ENCODE assay signal across 24 mouse cellular contexts in the genomic region with DNA sequence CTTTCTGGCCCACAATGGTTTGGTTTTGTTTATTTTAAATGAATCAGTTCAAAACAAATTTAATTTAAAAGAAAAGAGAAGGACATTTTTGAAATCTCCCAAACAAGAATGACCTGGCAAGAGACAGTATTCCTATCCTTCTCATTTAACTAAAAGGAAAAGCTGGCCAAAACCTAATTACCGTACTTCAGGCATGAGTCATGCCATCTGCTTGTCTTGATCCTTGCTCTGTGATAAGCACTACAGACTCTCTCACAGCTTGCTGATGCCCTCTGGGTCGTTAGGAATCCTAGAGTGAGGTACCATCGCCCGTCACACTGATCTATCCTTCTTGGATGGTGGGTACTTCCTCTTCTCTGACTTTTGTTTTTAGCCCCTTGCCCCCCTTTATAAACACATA. TPM values are rescaled to one million over a fixed set of nuclear protein-coding genes. Genes with fewer than 3 reads are reported as not detected.
DNase-seq lines count a peak whose midpoint lies in the region; ATAC-seq and TF ChIP-seq lines count a peak whose summit lies in the region.
"Had no signal": no experiment of that assay in that cellular context is flagged by ENCODE, and none has a peak within 500 bp of the region (broad histone marks: within the 10 kb centered on the region; RNA-seq: fewer than 3 reads in every experiment).

No protein-coding gene starts in this region.

- no peaks in the 10 kb centered on the region for H3K36me3 ChIP-seq in midbrain, postnatal 0 days (ENCODE audit: insufficient read depth, low read length)
- no peaks in the 10 kb centered on the region for H3K36me3 ChIP-seq in midbrain, embryonic 14.5 days (ENCODE audit: control insufficient read depth, insufficient read depth, low read length)
- no peaks in the 10 kb centered on the region for H3K36me3 ChIP-seq in small intestine, adult 2 months (ENCODE audit: control insufficient read depth, insufficient read depth, low read length)
- H3K36me3 ChIP-seq: forebrain, embryonic 15.5 days; G1E; heart, embryonic 15.5 days; liver, embryonic 13.5 days; lung, embryonic 15.5 days; midbrain, embryonic 15.5 days had no signal

- peak; percentile 51 for DNase-seq in midbrain, postnatal 0 days (ENCODE audit: low spot score)
- no peak for DNase-seq in midbrain, embryonic 14.5 days
- peak; percentile 86 for DNase-seq in brain, adult 2 months (ENCODE audit: low read depth, low spot score)
- DNase-seq in cerebellum, adult 9-11 months, result peak; percentile 49
- no peak for DNase-seq in spleen, adult 12 weeks (ENCODE audit: low spot score)
- DNase-seq in kidney, postnatal 4 days, result no peak
- no peak for DNase-seq in heart, postnatal 10 days
- DNase-seq: adrenal gland, postnatal 14 days; gastrocnemius, adult 2 months; kidney, adult 11 months; kidney, postnatal 10 days; liver, embryonic 13.5 days had no signal

- no peak for TF ChIP-seq CTCF in midbrain, postnatal 0 days (IDR thresholded peaks at IDR 0.05)
- TF ChIP-seq CTCF in small intestine, adult 2 months (IDR thresholded peaks at IDR 0.05; ENCODE audit: extremely low read depth, insufficient read length, insufficient replicate concordance, low read depth, low read length), result no peak

- 84% methylated on average over 4 of the region's 4 CpGs for WGBS in midbrain, postnatal 0 days
- 82% methylated on average over 4 of the region's 4 CpGs for WGBS in midbrain, embryonic 14.5 days
- 15% methylated on average over 4 of the region's 4 CpGs for WGBS in small intestine, adult 2 months

- H3K27me3 ChIP-seq in midbrain, postnatal 0 days (ENCODE audit: insufficient read depth, low read length), result no peaks in the 10 kb centered on the region
- no peaks in the 10 kb centered on the region for H3K27me3 ChIP-seq in midbrain, embryonic 14.5 days (ENCODE audit: control insufficient read depth, insufficient read depth, low read length)
- H3K27me3 ChIP-seq in small intestine, adult 2 months (ENCODE audit: control insufficient read depth, insufficient read depth, low read length), result no peaks in the 10 kb centered on the region
- H3K27me3 ChIP-seq: forebrain, embryonic 15.5 days; heart, embryonic 15.5 days; liver, embryonic 13.5 days; lung, embryonic 15.5 days; midbrain, embryonic 15.5 days had no signal

- no peaks in the 10 kb centered on the region for H3K9me3 ChIP-seq in midbrain, postnatal 0 days (ENCODE audit: low read length)
- H3K9me3 ChIP-seq in midbrain, embryonic 14.5 days (ENCODE audit: control insufficient read depth, low read length), result no peaks in the 10 kb centered on the region
- H3K9me3 ChIP-seq: forebrain, embryonic 15.5 days; G1E; heart, embryonic 15.5 days; liver, embryonic 13.5 days; lung, embryonic 15.5 days; midbrain, embryonic 15.5 days had no signal

- no peaks in the 10 kb centered on the region for H3K4me1 ChIP-seq in midbrain, postnatal 0 days (ENCODE audit: insufficient read depth, low read length)
- no peaks in the 10 kb centered on the region for H3K4me1 ChIP-seq in midbrain, embryonic 14.5 days (ENCODE audit: control insufficient read depth, insufficient read depth, low read length)
- peaks cover 9% of the 10 kb centered on the region for H3K4me1 ChIP-seq in small intestine, adult 2 months (ENCODE audit: control insufficient read depth, insufficient read depth, insufficient read length, low read length)
- H3K4me1 ChIP-seq: forebrain, embryonic 15.5 days; heart, embryonic 15.5 days; liver, embryonic 13.5 days; lung, embryonic 15.5 days; midbrain, embryonic 15.5 days had no signal

- intact Hi-C loops in heart, postnatal 10 days (cut with DNase I), result no loop called here

- no peak for ATAC-seq in midbrain, postnatal 0 days (ENCODE audit: low FRiP score)
- no peak for ATAC-seq in midbrain, embryonic 14.5 days (ENCODE audit: low FRiP score, low TSS enrichment)
- ATAC-seq: CD4-positive, CD25-positive, alpha-beta regulatory T cell, adult 4 months; forebrain, embryonic 15.5 days; midbrain, embryonic 15.5 days had no signal

- TF ChIP-seq POLR2A in small intestine, adult 2 months (IDR thresholded peaks at IDR 0.05; ENCODE audit: low read depth, low read length), result no peak

- no peak overlapping the region for H3K27ac ChIP-seq in midbrain, postnatal 0 days (ENCODE audit: low read depth, low read length)
- no peak overlapping the region for H3K27ac ChIP-seq in midbrain, embryonic 14.5 days (replicated peaks; ENCODE audit: low read depth, low read length)
- peak overlapping the region; percentile 91 for H3K27ac ChIP-seq in small intestine, adult 2 months (ENCODE audit: insufficient read depth, low read depth, low read length)
- H3K27ac ChIP-seq: forebrain, embryonic 15.5 days; gastrocnemius, adult 2 months; heart, embryonic 15.5 days; left cerebral cortex, adult 2 months; liver, embryonic 13.5 days; lung, embryonic 15.5 days; midbrain, embryonic 15.5 days; stomach, postnatal 0 days had no signal

- H3K4me2 ChIP-seq in midbrain, postnatal 0 days (ENCODE audit: low read depth, low read length, poor library complexity, severe bottlenecking), result no peak overlapping the region
- no peak overlapping the region for H3K4me2 ChIP-seq in midbrain, embryonic 14.5 days (ENCODE audit: low read length)
- H3K4me2 ChIP-seq: forebrain, embryonic 15.5 days; heart, embryonic 15.5 days; liver, embryonic 13.5 days; lung, embryonic 15.5 days; midbrain, embryonic 15.5 days had no signal

- no peak overlapping the region for H3K4me3 ChIP-seq in midbrain, postnatal 0 days (ENCODE audit: low read depth, low read length)
- H3K4me3 ChIP-seq in midbrain, embryonic 14.5 days (replicated peaks; ENCODE audit: low read depth, low read length), result no peak overlapping the region
- no peak overlapping the region for H3K4me3 ChIP-seq in small intestine, adult 2 months (ENCODE audit: low read depth, low read length)
- H3K4me3 ChIP-seq: forebrain, embryonic 15.5 days; gastrocnemius, adult 2 months; heart, embryonic 15.5 days; left cerebral cortex, adult 2 months; liver, embryonic 13.5 days; lung, embryonic 15.5 days; midbrain, embryonic 15.5 days had no signal

- no peak overlapping the region for H3K9ac ChIP-seq in midbrain, postnatal 0 days (replicated peaks; ENCODE audit: low read length, poor library complexity, severe bottlenecking)
- no peak overlapping the region for H3K9ac ChIP-seq in midbrain, embryonic 14.5 days (replicated peaks; ENCODE audit: low read length)
- H3K9ac ChIP-seq: forebrain, embryonic 15.5 days; heart, embryonic 15.5 days; liver, embryonic 13.5 days; lung, embryonic 15.5 days; midbrain, embryonic 15.5 days had no signal

RNA-seq across cellular contexts. Expression of a gene that starts 36.6 kb away (rescaled TPM):
- total RNA-seq in midbrain, postnatal 0 days (2014; rRNA removed), result 14.6 and 21.9 TPM in 2 replicates
- 5.6 and 5.9 TPM in 2 replicates for polyA plus RNA-seq in midbrain, postnatal 0 days (2015; fragmentation: Nextera tagmentation; extraction: Ambion mirVana)
- 11.7 and 12.3 TPM in 2 replicates for polyA plus RNA-seq in midbrain, embryonic 14.5 days (2014; fragmentation: Nextera tagmentation; extraction: Ambion mirVana)
- polyA plus RNA-seq in small intestine, adult 2 months (2012; rRNA removed), result 2.3 and 4.0 TPM in 2 replicates
- total RNA-seq in heart, postnatal 10 days (2021), result 10 to 100 TPM in 1 of 2 experiments, 1 to 10 TPM in 1; 8.8 to 10.7 TPM

RNA-seq across cellular contexts. Expression of a gene that starts 39.4 kb away (rescaled TPM):
- not detected in 2 replicates for total RNA-seq in midbrain, postnatal 0 days (2014; rRNA removed)
- polyA plus RNA-seq in midbrain, postnatal 0 days (2015; fragmentation: Nextera tagmentation; extraction: Ambion mirVana), result not detected in 2 replicates
- not detected in 2 replicates for polyA plus RNA-seq in midbrain, embryonic 14.5 days (2014; fragmentation: Nextera tagmentation; extraction: Ambion mirVana)
- polyA plus RNA-seq in small intestine, adult 2 months (2012; rRNA removed), result 0.08 and 0.13 TPM in 2 replicates
- under 1 TPM; 0.30 to 0.38 TPM for total RNA-seq in heart, postnatal 10 days (2021)
- total RNA-seq: gastrocnemius, adult 2 months; granulocyte monocyte progenitor cell, adult 5-6 weeks; left cerebral cortex, adult 2 months had no signal
- polyA plus RNA-seq: forebrain, embryonic 15.5 days; G1E; liver, embryonic 13.5 days; midbrain, embryonic 15.5 days; stomach, postnatal 0 days had no signal

RNA-seq across cellular contexts. Expression of a gene that starts 57.7 kb away (rescaled TPM):
- not detected in 2 replicates for total RNA-seq in midbrain, postnatal 0 days (2014; rRNA removed)
- not detected in 2 replicates for polyA plus RNA-seq in midbrain, postnatal 0 days (2015; fragmentation: Nextera tagmentation; extraction: Ambion mirVana)
- not detected in 2 replicates for polyA plus RNA-seq in midbrain, embryonic 14.5 days (2014; fragmentation: Nextera tagmentation; extraction: Ambion mirVana)
- not detected in 2 replicates for polyA plus RNA-seq in small intestine, adult 2 months (2012; rRNA removed)
- total RNA-seq in heart, postnatal 10 days (2021), result not detected
- total RNA-seq: adrenal gland, postnatal 14 days; gastrocnemius, adult 2 months; granulocyte monocyte progenitor cell, adult 5-6 weeks; left cerebral cortex, adult 2 months had no signal
- polyA plus RNA-seq: CD4-positive, CD25-positive, alpha-beta regulatory T cell, adult 4 months; forebrain, embryonic 15.5 days; G1E; heart, embryonic 15.5 days; hindbrain, embryonic 11.5 days; limb, embryonic 11.5 days; liver, embryonic 13.5 days; lung, embryonic 15.5 days; midbrain, embryonic 15.5 days; stomach, postnatal 0 days had no signal

Comparison
In these comparisons a context has a peak if more than half of its experiments do, and no peak if none do; other contexts are left out.
1. DNase-seq: peak in midbrain, postnatal 0 days (single experiment), brain, adult 2 months (single experiment) and cerebellum, adult 9-11 months (single experiment); none in midbrain, embryonic 14.5 days (single experiment), spleen, adult 12 weeks (single experiment), kidney, postnatal 4 days (0 of 2) and heart, postnatal 10 days (0 of 2).